Mouse (Mus musculus) layer of hippocampus, postnatal 25 days (tissue): ENCODE data around the gene Afg1l. TPM values are rescaled to one million over a fixed set of nuclear protein-coding genes. Genes with fewer than 3 reads are reported as not detected.
A peak's percentile ranks its signal among the peaks of the same experiment; 100 is the strongest.

Experiments
- DNase-seq, 2 experiments: peaks; one replicate each; pipeline ENCODE4 v3.0.0; 2022; ENCODE audit warnings: mixed read lengths in 2 of 2, low spot score in 1 of 2; ENCODE audit errors: extremely low spot score in 1 of 2
- total RNA-seq, 2 experiments: library from RNA; stranded (reverse); gene quantifications; 2 replicates each; pipeline ENCODE4 v1.2.3; 2021

Afg1l gene
- total RNA-seq, 2 experiments from 2014 or later = 12.3 to 15.2 TPM

DNA sequence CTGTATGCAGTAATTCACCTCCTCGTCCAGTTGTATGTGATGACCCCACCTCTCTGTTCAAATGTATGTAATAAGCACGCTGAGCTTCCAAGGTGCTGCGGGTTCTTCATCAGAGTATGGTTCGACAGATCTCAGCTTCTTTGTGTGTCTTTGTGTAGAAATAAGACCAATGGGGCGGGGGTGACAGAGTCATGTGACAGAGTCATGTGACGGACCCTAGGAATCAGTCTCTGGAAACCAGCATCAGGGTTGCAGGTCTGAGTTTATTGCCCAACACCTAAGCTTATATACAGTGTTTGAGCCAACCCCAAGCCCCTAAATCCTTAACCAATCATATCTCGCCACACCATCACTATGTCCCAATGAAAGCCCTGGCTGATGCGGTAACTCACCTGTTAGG lies 171.9 kb downstream of the Afg1l start:
- DNase-seq = no peak

DNA sequence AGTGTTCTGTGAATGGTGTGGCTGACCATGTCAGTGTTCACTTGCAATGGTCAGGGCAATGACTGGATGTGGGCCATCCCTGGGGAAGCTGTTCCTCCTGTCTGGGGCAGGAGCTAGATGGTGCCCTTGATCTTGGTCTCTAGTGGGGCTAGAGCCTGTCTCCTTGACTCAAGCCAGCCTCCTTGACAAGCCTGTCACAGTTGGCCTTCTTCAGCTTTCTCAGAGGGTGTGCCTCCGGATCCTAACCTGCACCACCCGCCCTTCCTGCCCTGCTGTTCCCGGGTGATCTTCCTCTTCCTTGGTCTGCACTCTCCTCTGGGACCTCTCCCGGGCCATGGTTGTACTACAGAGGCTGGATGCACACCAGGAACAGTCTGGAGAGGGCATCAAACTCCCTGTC lies 177.6 kb downstream of the Afg1l start:
- no peak for DNase-seq

DNA sequence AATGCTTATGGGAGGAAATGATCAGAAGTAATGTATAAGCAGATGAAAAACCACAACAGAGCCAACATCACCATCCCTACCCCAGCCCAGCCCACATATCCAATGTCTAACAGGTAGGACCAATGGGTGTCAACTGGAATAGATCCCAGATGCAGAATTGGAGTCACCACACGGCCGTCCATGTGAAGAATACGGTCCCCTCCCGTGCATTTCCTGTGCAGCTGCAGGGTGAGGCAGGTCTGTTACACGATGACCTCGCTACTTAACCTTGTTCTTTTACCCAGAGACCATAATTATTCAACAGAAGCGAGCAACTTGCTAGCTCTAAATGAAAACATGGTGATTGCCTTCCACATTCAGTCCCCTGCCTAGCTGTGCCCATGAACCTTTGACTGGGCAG lies 178.4 kb downstream of the Afg1l start:
- no peak for DNase-seq

DNA sequence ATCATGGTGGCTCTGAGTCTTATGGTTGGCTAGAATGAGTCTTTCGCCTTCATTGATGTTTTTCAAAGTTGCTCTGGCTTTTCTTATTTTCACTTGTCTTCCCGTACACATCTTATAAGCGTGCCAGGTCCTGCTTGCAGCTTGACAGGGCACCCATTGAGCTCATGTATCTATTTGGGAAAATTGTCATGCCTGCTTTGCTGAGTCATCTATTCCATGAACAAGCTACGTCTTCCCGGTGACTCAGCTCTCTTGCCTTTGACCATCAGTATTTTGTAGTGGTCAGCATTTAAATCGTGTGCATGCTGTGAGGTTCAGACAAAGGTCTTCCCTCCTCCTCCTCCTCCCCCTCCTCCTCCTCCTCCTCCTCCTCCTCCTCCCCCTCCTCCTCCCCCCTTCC lies 178.9 kb downstream of the Afg1l start:
- DNase-seq = no peak

DNA sequence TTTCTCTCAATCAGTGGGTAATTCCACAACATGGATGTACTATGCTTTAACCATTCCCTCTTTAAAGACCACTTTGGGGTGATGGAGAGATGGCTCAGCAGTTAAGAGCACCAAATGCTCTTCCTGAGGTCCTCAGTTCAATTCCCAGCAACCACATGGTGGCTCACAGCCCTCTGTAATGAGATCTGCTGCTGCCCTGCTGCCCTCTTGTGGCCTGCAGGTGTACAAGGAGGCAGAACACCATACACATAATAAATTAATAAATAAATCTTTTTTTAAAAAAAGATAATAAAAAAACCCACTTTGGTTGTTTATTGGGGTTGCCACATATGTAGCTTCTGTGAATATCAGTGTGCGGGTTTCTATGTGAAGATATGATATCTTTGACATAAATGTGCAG lies 180.4 kb downstream of the Afg1l start:
- DNase-seq = no peak

DNA sequence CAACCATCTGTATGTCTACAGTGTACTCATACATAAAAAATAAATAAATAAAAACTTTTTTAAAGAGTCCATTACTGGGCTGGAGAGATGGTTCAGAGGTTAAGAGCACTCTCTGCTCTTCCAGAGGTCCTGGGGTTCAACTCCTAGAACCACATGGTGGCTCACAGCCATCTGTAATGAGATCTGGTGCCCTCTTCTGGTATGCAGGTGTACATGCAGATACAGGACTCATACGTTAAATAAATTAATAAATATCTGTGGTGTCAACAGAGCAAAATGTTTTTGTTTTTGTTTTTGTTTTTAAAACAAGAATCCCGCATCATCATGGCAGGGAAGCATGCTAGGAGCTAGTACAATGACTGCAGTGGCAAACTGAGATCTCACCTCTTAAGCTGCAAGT lies 181.3 kb downstream of the Afg1l start:
- DNase-seq = no peak

DNA sequence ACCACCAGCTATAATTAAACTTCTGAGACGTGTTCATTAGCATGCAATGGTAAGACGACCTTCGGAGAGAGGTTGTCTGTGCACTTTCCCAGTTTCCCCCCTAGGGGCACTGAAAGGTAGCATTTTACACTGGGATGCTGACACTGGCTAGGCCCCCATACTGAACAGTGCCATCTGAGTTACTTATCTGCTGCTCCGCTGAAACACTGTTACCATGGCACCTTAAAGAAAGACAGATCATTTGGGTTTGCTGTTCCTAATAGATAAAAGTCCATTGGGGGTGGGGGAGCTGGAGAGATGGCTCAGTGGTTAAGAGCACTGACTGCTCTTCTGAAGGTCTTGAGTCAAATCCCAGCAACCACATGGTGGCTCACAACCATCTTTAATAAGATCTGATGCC lies 181.8 kb downstream of the Afg1l start:
- no peak for DNase-seq

DNA sequence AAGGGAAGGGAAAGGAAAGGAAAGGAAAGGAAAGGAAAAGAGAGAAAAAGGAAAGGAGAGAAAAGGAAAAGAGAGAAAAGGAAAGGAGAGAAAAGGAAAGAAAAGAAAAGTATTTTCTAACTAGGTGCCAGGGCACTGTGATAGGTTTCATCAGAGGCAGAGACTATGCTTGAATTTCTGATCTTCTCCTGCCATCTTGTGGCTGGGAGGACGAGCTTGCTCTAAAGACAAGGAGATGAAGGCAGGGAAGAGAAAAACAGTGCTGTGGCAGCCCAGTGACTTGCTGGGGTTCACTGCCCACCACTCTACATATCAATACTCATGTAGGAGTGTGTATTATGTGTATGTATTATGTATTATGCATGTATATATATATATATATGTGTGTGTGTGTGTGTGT lies 183.3 kb downstream of the Afg1l start:
- no peak for DNase-seq

DNA sequence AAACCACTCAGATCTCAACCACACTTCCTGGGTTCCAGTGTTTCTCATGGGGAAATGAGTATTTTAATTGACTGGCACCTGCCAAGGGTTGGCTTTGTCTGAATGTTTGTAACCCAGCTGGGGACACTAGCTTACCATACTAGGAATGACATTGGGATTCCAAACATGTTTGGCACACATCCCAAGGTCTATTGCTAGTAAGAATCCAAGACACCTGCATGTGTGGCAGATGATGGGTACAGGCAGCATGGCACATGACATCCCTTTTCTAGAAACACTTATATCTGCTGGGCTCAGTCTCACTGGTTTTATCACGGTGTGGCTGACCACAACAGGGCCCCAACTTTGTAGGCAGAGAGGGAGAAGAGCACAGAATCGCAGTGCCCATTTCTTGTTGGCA lies 184.0 kb downstream of the Afg1l start:
- DNase-seq = no peak

DNA sequence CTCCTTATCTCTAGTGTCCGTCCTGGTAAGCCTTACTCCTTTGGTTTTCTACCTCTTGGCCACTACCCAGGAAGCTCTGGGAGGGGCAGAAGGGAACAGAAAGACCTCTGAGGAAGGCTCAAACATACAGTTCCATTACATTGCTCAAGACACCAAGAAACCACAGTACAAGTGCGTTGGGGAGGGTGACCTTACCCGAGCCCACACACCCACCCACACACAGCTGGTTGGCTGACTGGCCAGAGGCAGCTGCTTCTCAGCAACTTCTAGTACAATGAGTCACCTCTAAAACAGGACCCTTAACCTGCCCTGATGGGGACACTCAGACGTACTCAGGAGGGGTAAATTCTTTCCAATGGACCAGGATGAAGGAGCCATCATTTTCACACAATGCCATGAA lies 184.5 kb downstream of the Afg1l start:
- DNase-seq = no peak

DNA sequence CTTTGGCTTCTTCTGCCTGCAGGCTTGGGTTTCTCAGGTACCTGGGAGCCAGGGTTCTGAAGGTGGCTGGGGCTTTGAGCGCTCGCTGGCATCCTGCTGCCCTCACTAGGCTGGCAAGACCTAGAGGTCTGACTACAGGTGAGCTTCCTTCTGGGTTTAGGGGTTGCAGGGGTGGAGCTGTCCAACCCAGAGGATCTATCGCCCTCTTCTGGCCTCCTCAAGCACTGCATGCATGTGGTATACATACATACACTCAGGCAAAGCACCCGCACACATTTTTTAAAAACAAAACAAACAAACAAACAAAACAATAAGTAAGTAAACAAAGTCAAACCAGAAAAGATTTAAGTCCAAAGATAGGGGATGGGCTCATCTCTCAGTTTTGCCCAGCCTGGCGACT lies 187.0 kb downstream of the Afg1l start:
- DNase-seq = no peak

DNA sequence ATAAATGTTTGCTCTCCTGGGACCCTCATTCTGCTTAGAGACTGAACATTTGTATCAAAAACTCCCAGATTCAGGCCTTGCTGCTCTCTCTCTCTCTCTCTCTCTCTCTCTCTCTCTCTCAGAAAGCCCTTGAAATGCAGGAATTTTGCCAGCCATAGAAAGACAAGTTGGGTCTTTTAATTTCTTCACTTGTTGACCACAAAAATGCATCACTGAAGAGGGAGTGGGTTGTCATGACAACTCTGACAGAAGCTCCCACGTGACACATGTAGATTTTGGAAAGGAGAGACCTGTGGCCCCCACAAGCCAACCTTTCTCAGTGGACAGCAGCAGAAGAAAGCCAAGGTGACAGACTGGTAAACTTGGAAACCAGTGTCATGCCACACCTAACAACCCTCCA lies 190.7 kb downstream of the Afg1l start:
- DNase-seq = no peak

DNA sequence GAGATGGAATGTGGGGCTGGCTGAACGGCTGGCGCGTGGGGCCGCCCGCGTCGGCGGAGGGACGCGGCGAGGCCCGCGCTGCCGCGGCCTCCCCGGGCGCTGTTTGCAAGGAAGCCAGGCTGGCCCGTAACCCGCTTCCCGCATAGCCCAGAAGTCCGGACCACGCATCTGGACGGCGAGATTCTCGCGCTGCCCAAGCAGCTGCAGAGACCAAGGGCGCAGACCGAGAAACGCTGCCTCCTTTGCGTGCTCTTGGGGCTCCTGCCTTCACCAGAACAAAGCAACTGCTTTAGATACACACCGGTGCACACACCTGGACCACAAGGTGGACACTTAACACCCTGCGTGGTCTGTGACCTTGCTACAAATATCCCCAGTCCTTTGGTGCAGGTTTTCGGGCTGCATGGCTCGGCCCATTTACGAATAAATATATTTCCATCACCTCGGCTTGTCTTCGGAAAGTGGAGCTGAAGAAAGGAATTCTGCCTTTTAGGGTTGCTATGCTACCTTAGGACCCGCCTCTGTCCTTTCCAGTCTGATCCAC lies 200.0 kb downstream of the Afg1l start:
- DNase-seq = peak in 1 of 2 experiments; percentile 33

DNA sequence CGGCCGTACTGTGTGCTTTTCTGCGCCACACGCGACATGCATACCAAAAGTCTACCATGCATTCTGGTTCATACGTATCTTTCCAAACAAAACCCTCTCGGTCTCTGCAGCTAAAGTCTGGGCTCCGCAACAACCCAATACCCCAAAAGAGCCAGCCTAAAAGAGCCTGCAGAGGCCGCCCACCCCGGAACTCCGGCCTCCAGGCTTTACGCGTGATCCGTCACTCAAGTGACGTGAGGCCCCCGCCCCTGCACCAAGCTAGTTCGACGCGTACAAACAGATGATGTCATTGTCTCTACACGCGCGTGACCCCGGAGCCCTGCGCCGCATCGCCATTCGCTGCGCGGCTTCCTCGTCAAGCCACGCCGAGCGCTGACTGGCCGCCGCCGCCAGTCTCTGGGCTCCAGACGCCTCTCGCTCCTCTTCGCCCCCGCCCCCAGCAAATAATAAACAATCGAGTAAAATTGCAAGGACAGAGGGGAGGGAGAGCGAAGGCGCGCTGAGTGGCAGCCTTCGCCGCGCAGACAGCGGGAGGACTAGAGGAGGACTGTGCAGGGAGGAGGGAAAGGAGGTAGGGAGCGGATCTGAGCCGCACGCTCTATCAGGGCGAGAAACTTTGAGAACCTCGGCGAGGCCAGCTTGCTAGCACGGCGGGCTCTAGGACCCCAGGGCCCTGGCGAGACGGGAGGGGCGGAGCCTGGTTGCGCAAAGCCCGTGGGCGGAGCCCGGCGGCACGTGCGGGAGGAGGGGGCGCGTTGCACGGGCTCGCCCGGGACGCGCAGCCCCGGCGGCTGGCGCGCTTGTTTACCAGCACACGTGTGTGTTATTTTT lies 200.7 kb downstream of the Afg1l start:
- DNase-seq = peak; percentile 92 to 93

DNA sequence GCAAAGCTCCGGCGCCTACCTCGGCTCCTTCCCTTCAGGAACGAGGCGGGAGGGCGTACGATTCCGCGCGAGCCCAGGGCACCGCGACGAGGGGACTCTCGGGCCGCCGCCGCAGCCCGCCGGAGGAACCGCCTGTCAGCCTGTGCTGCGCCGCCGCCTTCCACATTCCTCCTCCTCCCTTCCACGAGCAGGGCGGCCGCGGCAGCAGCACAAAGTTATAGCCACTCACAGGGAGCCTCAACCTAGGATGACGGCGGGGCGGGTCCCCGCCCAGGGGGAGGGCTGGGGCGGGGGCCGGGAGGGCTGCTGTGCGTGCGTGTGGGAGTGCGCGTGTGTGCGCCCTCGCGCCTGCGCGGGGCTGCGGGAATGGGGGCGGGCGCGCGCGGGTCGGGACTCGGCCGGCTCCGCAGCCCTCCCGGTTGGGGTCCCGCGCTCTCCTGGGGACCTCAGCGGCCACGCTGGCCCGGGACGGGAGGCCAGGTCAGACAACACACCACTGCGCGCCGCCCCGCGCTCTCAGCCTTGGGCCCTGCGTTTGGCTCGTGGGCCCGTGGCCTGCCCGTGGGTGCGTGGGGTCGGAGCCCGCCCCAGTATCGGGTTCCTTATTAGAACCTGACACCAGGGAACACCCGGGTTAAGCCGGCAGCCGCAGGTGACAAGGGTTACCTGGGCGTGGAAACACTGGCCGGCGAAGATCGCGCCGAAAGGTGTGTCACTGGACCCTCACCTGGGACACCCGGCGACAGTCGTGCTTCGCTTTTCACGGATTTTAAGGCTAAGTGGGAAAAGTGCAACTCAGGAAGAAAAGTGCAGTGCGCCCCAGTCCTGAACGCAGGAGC lies 201.6 kb downstream of the Afg1l start, which contains the start of gene Foxo3:
Gene Foxo3, minus strand, starts transcription at position 249 of the 839 bp plus-strand sequence.
- DNase-seq = peak; percentile 81 to 86

DNA sequence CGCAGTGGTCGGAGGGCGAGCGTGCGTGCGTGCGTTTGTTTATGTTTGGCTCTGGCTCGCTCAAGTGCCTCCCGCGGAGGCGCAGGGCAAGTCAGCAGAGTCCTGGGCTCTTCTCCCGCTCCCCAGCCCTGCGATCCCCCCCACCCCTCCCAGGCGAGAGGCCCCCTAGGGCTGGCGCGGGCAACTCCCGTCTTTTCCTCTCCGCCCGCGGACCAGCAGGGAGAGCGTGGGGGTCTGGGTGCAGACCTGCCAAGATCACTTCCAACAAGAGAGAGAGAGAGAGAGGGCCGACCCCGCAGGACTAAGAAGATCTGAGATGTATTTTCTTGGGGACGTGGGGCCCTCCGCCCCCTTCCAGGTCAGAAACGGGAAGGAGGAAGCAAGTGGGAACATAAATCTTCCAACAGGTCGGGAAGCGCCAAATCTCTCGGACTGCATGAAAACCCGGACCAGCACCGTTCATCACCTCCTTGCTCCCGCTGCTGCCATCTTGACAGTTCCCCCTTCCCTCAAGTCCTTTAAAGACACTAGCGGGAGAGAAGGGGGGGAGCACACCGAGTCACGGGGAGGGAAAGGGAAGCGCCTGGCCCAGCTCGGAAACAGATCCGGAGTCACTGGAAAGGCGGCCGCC lies 202.4 kb downstream of the Afg1l start:
- DNase-seq = peak; percentile 27

DNA sequence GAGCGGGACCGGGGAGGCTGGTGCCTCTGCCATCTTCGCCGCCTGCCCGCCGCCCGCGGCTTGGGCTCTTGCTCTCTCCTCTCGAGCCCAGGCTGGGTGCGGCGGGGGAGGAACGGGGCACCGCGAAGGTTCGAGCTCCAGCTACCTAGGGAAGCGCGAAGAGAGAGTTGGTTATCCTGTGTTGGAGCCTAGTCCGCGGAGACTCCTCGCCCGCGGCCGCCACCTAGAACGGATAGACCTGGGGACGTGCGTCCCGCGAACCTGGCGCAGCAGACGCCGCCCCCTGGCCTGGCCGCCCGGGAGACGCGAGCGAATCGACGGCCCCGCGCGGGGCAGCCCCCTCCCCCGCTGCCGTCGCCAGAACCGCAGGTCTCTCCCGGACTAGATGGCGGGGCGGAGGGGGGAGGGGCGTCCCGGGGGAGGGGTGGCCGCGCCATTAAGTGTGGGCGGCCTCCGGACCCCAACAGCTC lies 202.9 kb downstream of the Afg1l start:
- DNase-seq = peak; percentile 23 to 38

DNA sequence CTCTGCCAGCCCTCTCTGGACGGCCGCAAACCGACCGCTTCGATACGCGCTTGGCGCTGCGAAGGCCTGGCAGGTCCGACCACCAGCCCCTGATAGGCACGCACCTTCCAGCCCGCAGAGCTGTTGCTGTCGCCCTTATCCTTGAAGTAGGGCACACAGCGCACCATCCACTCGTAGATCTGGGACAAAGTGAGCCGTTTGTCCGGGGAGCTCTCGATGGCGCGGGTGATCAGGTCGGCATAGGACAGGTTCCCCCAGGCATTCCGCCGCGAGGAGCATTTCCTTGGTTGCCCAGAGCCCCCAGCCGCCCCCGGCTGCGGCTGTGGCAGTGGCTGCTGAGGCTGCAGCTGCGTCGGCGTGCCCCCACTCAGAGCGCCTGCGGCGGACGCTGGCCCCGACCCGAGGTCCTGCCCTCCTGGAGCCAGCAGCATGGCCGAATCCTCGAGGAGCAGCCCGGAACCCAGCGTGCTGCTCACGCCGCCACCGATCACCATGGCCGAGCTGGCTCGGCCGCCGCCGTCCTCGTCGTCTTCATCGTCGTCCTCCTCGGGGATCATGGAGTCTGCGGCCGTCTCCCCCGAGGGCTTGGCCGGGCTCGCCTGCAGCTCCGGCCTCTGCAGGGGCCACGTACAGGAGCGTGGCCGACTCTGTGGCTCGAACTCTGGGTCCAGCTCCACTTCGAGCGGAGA lies 203.5 kb downstream of the Afg1l start:
- DNase-seq = peak in 1 of 2 experiments; percentile 11

DNA sequence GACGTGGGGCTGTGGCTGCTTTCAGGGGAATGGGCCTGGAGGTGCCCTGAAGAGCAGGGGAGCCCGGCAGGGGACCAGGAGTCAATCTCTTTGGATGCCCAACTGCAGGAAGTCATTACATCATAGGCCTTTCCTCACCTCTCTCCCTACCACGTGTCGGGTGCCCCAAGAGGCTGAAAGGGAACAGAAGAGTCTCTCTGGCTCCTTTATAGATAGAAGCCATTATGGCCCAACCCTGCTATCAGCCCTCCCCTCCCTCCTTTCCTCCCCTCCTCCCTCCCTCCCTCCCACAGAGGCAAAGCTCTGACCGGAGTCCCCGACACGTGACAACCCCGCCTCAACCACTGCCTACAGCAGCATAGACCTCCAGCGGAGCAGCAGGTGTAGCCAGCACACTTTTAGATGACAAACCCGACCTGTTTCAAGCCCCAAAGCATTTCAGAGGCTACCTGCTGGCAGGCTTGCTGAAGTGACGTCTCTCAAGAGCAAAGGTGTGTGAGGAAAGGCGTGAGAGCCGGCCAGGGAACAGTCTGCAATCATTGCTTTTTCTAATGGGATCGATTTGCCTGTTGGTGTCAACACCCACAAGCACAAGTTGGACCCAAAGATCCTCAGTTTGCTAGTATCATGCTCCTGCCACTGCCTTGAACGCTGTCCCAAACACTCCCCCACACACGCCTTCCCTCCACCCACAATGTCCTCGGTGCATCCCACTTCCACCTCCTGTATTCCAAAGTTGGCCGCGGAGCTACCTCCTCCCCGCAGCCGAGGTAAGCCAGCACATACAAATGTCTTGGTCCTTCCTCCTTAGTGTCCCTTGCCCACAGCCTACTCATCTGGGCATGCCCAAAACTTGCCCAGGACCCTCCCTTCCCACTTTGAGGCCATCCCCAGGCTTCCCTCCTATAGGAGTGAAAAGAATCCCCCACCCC lies 204.3 kb downstream of the Afg1l start:
- DNase-seq = peak in 1 of 2 experiments; percentile 13
